Mouse (Mus musculus): ENCODE measurements around the gene Cdh1.
A peak's percentile ranks its signal among the peaks of the same experiment; 100 is the strongest.

Cdh1 gene

GRCm38 (mm10) chr8:106624743-106625142 is 21.6 kb downstream of the Cdh1 start:
- no peak for DNase-seq

- DNase-seq = no peak
Observed at GRCm38 (mm10) chr8:106626096-106626865, 23.1 kb downstream of the Cdh1 start.

GRCm38 (mm10) chr8:106628291-106628964 is 25.3 kb downstream of the Cdh1 start:
- no peak for DNase-seq

GRCm38 (mm10) chr8:106629456-106629855 is 26.3 kb downstream of the Cdh1 start:
- DNase-seq = no peak

- no peak for DNase-seq
Observed at GRCm38 (mm10) chr8:106631904-106632303, 28.8 kb downstream of the Cdh1 start.

- no peak for DNase-seq
Observed at GRCm38 (mm10) chr8:106632650-106633049, 29.5 kb downstream of the Cdh1 start.

- DNase-seq = no peak
Observed at GRCm38 (mm10) chr8:106633361-106634158, 30.4 kb downstream of the Cdh1 start.

- no peak for DNase-seq
Observed at GRCm38 (mm10) chr8:106635284-106635683, 32.1 kb downstream of the Cdh1 start.

- DNase-seq = no peak
Observed at GRCm38 (mm10) chr8:106637446-106637845, 34.3 kb downstream of the Cdh1 start.

GRCm38 (mm10) chr8:106638768-106639295 is 35.7 kb downstream of the Cdh1 start:
- no peak for DNase-seq

- no peak for DNase-seq
Observed at GRCm38 (mm10) chr8:106640212-106640611, 37.1 kb downstream of the Cdh1 start.

GRCm38 (mm10) chr8:106640921-106641320 is 37.8 kb downstream of the Cdh1 start:
- DNase-seq = no peak

- no peak for DNase-seq
Observed at GRCm38 (mm10) chr8:106642172-106642571, 39.0 kb downstream of the Cdh1 start.

GRCm38 (mm10) chr8:106643100-106643499 is 39.9 kb downstream of the Cdh1 start:
- DNase-seq = no peak

- no peak for DNase-seq
Observed at GRCm38 (mm10) chr8:106644957-106645356, 41.8 kb downstream of the Cdh1 start.

- DNase-seq = no peak
Observed at GRCm38 (mm10) chr8:106646153-106646552, 43.0 kb downstream of the Cdh1 start.

GRCm38 (mm10) chr8:106646731-106647130 is 43.6 kb downstream of the Cdh1 start:
- no peak for DNase-seq

- DNase-seq = peak; percentile 63
Observed at GRCm38 (mm10) chr8:106647387-106647786, 44.2 kb downstream of the Cdh1 start.

GRCm38 (mm10) chr8:106648421-106648820 is 45.3 kb downstream of the Cdh1 start:
- DNase-seq = no peak

GRCm38 (mm10) chr8:106651994-106652393 is 48.8 kb downstream of the Cdh1 start:
- DNase-seq = no peak

GRCm38 (mm10) chr8:106656046-106656445 is 52.9 kb downstream of the Cdh1 start:
- no peak for DNase-seq

GRCm38 (mm10) chr8:106672786-106673185 is 69.6 kb downstream of the Cdh1 start:
- DNase-seq = no peak

GRCm38 (mm10) chr8:106674318-106674717 is 71.2 kb downstream of the Cdh1 start:
- DNase-seq = no peak

Data from right cerebral cortex, adult 18-20 months (tissue).